Mouse (Mus musculus) heart, adult 18-20 months (tissue): ENCODE measurements around the gene Srsf7. TPM values are rescaled to one million over a fixed set of nuclear protein-coding genes. Genes with fewer than 3 reads are reported as not detected.

ENCODE experiments used
- DNase-seq, 2 experiments: peaks; one replicate each; pipeline ENCODE4 v3.0.0; 2021 to 2022; ENCODE audit warnings: mixed read lengths in 1 of 2
- total RNA-seq, 2 experiments: library from RNA; stranded (reverse); gene quantifications; 2 replicates each; pipeline ENCODE4 v1.2.3; 2021

Srsf7 gene
- total RNA-seq, 2 experiments from 2014 or later: 43.0 to 47.0 TPM

GRCm38 (mm10) chr17:80156905-80157304 is 50.2 kb downstream of the Srsf7 start:
- no peak for DNase-seq

- no peak for DNase-seq
Observed at GRCm38 (mm10) chr17:80153631-80154030, 53.5 kb downstream of the Srsf7 start.

- DNase-seq: no peak
Observed at GRCm38 (mm10) chr17:80152767-80153630, 54.1 kb downstream of the Srsf7 start.

GRCm38 (mm10) chr17:80151353-80151752 is 55.8 kb downstream of the Srsf7 start:
- DNase-seq: no peak

Other genes starting within 250 kb of the Srsf7 start
- gene Hnrnpll, start 145.0 kb downstream of the Srsf7 start, total RNA-seq: 10 to 100 TPM; 22.9 TPM
- gene Galm, start 79.8 kb downstream of the Srsf7 start, total RNA-seq: 10 to 100 TPM; 20.0 to 20.8 TPM
- gene Ttc39d, start 153 bp upstream of the Srsf7 start, total RNA-seq: under 1 TPM in 1 of 2 experiments, not detected in 1; 0.10 TPM
- gene Gemin6, start 17.1 kb upstream of the Srsf7 start, total RNA-seq: 1 to 10 TPM; 4.2 to 4.8 TPM
- gene Morn2, start 82.9 kb upstream of the Srsf7 start, total RNA-seq: 10 to 100 TPM; 11.7 to 14.0 TPM
- gene Dhx57, start 83.2 kb upstream of the Srsf7 start, total RNA-seq: 1 to 10 TPM; 5.0 to 5.9 TPM
- gene Arhgef33, start 100.1 kb upstream of the Srsf7 start, total RNA-seq: under 1 TPM in 1 of 2 experiments, not detected in 1; 0.44 TPM
- gene Gm10190, start 166.2 kb upstream of the Srsf7 start, total RNA-seq: not detected